Comparison of ENCODE assay signal across 18 mouse cellular contexts in genomic region chr3:130768172-130768571, GRCm38 (mm10).
"Had no signal": no experiment of that assay in that cellular context is flagged by ENCODE, and none has a peak within 500 bp of the region (broad histone marks: within the 10 kb centered on the region; RNA-seq: fewer than 3 reads in every experiment).

No protein-coding gene starts in this region.

- H3K27ac ChIP-seq: liver, embryonic 14.5 days; lung, embryonic 15.5 days; midbrain, embryonic 10.5 days; midbrain, embryonic 12.5 days; neural tube, embryonic 12.5 days; stomach, embryonic 15.5 days; stomach, postnatal 0 days had no signal

- H3K36me3 ChIP-seq: lung, embryonic 15.5 days; midbrain, embryonic 10.5 days; midbrain, embryonic 12.5 days; neural tube, embryonic 12.5 days; stomach, embryonic 15.5 days had no signal

- H3K4me3 ChIP-seq: lung, embryonic 15.5 days; megakaryocyte, embryonic 14.5 days; midbrain, embryonic 10.5 days; midbrain, embryonic 12.5 days; myocyte; neural tube, embryonic 12.5 days; stomach, embryonic 15.5 days had no signal

- DNase-seq: lung, adult 2 months; lung, postnatal 4 days; midbrain, embryonic 14.5 days; right cerebral cortex, postnatal 14 days; thymus, adult 2 months; thymus, postnatal 25 days; thymus, postnatal 4 days had no signal

- H3K9me3 ChIP-seq: lung, embryonic 15.5 days; midbrain, embryonic 10.5 days; midbrain, embryonic 12.5 days; neural tube, embryonic 12.5 days; stomach, embryonic 15.5 days had no signal

- ATAC-seq: lung, postnatal 0 days; midbrain, embryonic 16.5 days had no signal

- H3K9ac ChIP-seq: liver, embryonic 14.5 days; lung, embryonic 15.5 days; midbrain, embryonic 12.5 days; neural tube, embryonic 12.5 days; stomach, embryonic 15.5 days had no signal

- H3K27me3 ChIP-seq: lung, embryonic 15.5 days; megakaryocyte, embryonic 14.5 days; midbrain, embryonic 12.5 days; neural tube, embryonic 12.5 days; stomach, embryonic 15.5 days had no signal

- H3K4me2 ChIP-seq: lung, embryonic 15.5 days; midbrain, embryonic 12.5 days; neural tube, embryonic 12.5 days; stomach, embryonic 15.5 days had no signal

- H3K4me1 ChIP-seq: lung, embryonic 15.5 days; midbrain, embryonic 10.5 days; midbrain, embryonic 12.5 days; neural tube, embryonic 12.5 days; stomach, embryonic 15.5 days had no signal
